Mouse (Mus musculus) telencephalon, adult 2 months (tissue): ENCODE results near the gene Sin3a.
A peak's percentile ranks its signal among the peaks of the same experiment; 100 is the strongest.

Experiments used
- DNase-seq: peaks from one replicate; pipeline ENCODE4 v3.0.0-alpha.2; 2011; ENCODE audit warnings: low read depth, low spot score

The Sin3a gene

DNA sequence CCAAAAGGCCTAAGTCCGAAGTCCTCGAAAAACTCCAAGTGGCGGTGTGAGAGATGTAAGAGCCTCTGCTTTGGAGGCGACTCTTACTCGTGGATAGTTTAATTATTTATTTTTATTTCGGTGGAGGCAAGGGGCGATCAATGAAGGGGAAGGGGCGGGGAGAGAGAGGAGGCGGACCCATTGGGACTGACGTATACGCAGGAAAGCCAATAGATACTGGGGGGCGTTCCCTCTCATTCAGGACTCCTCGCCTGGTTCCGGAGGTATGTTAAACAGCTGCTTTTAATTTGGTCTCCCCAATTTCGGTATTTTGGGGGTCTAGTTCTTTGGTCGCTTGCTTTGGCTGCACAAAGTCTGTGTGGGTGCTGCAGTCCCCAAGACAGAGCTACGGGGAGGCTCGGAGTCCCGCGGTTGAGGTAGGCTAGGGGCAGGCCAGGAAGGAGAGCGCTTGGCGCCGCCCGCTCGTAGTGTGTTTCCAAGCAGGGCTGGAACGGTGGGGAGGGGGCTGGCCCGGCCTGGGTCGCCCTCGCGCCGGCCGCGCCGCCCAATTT lies at the start of gene Sin3a:
Sin3a (plus strand) TSS at position 240 of the 551 bp plus-strand sequence.
- DNase-seq: peak; percentile 61

- DNase-seq: peak; percentile 87
Observed at GRCm38 (mm10) chr9:57031756-57032155, 40.1 kb upstream of the Sin3a start.

- DNase-seq: peak; percentile 35
Observed at GRCm38 (mm10) chr9:57056237-57056636, 15.6 kb upstream of the Sin3a start.

GRCm38 (mm10) chr9:57064164-57064563 lies 7.7 kb upstream of the Sin3a start:
- DNase-seq: no peak

DNA sequence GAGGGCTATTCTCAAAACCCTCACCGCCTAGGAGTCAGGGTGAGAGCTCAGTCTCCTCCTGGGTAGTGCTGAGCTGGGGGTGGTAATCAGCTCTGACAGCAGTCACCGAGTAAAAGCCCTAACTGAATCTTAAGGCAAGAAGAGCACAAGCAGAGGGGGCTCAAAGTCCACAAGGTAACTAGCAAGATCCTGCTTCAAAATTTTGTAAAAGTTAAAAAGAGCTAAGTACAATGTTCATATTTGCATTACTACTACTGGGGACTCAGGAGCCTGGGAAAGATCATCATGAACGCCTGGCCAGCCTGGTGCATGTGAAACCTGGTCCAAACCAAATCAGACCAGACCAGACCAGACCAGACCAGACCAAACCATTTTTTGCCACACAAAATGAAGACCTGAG lies 3.6 kb upstream of the Sin3a start:
- no peak for DNase-seq

GRCm38 (mm10) chr9:57070262-57070661 lies 1.6 kb upstream of the Sin3a start:
- no peak for DNase-seq

DNA sequence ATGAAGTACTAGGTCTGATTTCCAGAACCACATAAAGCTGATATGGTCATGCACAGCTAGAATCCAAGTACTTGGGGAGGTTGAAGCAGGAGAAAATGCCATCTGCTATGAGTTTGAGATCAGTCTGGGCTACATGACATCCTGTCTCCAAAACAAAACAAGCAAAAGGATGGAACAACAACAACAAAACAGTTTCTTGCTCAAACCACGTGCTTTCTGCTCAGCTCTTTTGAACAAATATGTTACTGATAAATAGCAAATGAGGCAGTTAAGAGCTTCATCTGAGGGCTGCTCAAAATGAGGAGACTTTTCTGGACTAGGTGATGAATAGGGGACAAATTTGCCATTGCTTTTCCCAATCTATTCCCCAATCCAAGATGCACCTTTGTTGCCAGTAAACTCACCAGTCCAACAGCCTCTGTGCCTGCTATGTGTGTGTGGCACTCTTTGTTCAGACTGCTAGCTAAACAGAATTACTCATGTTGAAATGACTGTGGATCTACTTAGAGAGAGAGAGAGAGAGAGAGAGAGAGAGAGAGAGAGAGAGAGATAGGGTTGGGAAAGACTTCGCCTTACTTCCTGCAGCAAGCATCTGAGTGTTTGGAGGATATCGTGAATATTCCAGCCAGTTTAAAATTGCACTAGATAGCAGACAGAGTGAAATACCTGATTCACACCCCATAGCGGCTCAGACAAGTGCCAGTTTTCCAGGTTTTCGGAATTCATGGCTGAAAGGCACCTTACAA lies 867 bp upstream of the Sin3a start:
- DNase-seq: no peak

DNA sequence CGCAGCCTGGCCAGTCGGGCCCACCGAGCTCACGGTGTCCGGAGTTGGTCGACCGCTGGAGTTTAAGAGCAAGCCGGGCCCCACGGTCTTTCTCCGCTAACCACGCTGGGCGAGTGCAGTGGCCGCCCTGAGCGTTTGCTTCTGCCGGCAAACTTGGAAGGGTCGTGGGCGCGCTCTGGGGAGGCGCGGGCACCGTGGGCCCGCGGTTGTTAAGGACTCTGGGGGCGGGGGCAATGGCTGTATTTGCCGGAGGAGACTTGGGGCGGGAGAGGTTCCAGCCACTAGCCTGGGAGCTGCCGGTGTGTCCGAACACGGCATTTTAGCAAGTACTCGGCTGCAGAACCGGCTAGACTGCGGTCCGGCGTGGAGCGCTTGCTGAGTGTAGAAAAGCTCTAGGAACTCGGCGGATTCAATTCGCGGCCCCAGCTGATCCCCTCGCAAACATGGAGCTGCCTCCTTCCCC lies 717 bp downstream of the Sin3a start:
- no peak for DNase-seq

DNA sequence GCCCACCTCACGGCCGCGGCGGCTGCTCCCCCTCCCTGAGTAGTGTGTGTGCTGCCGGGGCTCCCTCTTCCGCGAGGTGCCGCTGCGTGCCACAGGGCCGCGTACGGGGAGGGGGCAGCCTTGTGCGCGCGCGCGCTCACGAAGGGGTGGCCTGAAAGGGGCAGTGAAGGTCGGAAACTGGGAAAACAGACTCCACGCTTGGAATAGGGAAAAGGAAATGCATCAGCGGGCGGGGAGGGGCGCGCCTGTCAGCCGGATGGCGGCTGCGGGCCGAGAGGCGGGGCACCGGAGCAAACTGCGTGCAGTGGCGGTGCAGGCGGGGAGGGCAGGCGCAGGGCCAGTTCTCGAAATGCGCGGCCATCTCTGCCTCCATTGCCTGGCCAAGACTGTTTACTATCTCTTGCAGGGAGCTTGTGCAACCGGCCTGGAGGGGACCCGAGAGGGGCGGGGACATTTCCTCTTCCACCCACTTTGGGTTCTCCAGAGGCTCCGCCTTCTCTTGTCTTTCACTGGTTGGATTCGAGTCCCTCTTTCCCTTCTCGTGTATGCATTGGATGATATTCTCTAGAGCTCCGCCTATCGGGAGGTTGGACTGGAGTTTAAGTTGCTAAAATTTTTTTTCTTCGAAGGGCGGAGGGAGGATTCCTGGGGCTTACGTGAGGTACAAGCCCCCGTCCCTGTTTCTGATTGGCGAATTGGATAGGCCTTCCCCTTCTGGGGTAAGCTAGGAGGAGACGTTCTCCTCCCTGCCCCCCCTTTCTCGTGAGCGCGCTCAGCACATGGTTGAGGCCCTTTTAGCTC lies 1.3 kb downstream of the Sin3a start:
- peak; percentile 100 for DNase-seq

DNA sequence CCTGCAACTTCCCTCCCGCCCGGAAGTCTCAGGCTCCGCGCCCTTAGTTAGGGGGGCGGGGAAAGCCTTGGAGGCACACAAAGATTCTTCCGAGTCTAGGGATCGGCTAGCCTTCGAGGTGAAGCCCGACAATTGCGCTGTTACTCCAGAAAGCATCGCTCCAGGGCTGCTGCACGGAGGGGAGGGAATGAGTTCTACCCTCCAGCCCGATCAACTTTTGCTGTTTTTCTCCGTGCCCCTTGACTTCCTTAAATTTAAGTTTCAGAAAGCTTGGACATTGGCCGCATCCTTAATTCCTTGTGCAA lies 1.9 kb downstream of the Sin3a start:
- no peak for DNase-seq

DNA sequence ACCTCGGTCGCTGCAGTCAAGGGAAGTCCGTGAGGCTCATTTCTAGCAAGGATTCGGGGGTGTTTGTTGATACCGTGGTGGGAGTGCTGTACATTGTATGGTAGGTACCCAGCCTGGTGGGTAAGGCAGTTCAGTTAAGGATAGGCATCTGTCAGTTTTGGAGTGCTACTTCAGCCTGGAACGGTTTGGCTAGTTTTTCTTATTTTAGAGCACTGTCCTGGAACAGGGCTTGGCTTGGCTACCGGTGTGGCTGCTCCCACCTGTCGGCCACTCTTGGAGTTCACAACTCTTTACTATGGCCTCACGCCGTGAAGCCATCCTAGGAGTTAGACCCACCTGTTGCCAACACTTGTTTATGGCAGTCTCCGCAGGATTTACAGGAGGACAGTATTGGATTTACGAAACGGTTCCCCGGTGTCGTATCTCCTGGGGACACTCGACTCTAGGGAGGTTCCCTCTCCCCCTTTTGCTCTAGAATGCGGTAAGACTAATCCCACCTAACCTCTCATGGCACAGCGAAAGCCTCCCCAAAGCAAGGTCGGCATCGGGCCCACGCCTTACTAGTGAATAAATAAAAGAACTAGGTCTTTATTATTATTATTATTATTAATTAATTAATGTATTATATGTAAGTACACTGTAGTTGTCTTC lies 2.5 kb downstream of the Sin3a start:
- DNase-seq: no peak

- DNase-seq: peak; percentile 68
Observed at GRCm38 (mm10) chr9:57074822-57075603, 3.2 kb downstream of the Sin3a start.

DNA sequence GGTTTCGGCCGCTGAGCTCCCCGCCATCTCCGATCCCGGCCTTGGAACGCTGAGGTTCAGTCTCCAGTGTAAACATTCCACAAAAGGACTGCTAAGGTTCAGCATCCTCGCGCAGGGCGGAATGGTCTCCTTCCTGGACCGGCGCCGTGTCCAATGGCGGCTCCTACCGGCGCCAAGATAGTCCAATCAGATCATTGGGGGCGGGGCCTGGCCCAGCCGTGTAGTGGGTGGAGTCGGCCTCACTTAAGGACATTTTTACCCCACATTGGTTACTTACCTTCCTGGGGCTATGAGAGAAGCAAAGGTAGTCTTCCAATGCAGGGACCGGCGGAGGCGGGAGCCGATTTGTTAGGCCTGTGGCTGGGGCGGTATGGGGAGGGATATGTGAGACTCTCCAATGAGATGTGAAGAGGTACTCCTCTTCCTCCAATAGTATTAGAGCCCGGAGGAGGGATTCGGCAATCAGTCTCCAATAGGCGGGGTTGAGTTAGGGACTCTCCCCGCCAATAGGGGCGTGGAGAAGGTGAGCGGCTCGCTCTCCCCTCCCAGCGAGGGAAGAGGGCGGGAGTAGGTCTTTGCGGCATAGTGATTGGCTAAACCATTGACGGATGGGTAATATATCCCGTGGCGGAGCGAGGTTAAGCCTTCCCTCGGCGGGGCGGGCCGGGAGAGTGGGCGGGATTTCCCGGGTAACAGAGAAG lies 4.0 kb downstream of the Sin3a start:
- peak; percentile 100 for DNase-seq

- DNase-seq: peak; percentile 79
Observed at GRCm38 (mm10) chr9:57076701-57077660, 5.1 kb downstream of the Sin3a start.

- DNase-seq: no peak
Observed at GRCm38 (mm10) chr9:57082236-57082635, 10.4 kb downstream of the Sin3a start.

- no peak for DNase-seq
Observed at GRCm38 (mm10) chr9:57117261-57117755, 45.5 kb downstream of the Sin3a start.

GRCm38 (mm10) chr9:57129641-57130040 lies 57.8 kb downstream of the Sin3a start:
- DNase-seq: no peak

DNA sequence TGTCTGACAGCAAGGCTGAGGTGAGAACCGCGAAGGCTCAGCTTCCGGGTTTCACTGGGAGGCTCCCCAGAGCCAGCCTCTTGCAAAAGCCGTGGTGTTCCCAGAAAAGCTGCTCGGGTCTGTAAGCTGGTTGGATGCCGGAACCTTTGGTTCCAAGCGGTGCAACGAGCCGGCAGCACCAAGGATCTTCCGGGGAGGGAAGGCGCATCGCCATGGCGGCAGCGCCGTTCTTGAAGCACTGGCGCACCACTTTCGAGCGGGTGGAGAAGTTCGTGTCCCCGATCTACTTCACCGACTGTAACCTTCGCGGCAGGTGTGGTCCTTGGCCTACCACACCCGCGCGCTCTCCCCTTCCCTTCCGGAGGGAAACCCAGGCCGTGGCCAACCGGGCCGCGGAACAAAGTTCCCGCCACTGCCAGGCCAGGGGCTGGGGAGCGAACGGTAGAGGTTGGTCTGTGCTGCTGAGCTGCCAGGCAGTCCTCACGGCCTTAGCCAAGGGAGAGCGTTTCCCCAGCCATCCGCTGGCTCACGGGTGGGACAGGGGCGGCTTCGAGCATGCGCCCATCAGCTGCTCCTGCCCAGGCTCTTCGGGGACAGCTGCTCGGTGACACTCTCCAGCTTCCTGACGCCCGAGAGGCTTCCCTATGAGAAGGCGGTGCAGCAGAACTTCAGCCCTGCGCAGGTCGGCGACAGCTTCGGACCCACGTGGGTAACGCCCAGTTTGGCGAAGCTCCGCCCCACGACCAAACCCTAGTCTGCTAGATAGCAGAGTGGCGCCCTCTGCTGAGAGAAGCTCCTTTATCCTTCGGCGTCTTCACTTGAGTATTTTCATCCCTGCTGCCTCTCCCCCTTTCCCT lies 59.0 kb downstream of the Sin3a start, which contains the start of gene Man2c1:
Man2c1 (plus strand) TSS at position 114 of the 857 bp plus-strand sequence.
- DNase-seq: peak; percentile 96
